Mouse (Mus musculus) olfactory bulb, adult 2 months (tissue): ENCODE measurements at regions not wholly inside any gene's neighbourhood (a gene's known extent, or its start where the extent isn't known, plus 50 kb on each side); places are given as distances from the start of the nearest gene placed in this dataset.

Source experiments
- CTCF ChIP-seq: fragments of 200-500 bp; IDR thresholded peaks from 2 replicates; pipeline ENCODE4 v1.5.1; 2012; ENCODE audit warnings: low read depth, mild to moderate bottlenecking, low read length, moderate library complexity; ENCODE audit not compliant: insufficient read depth
- POLR2A ChIP-seq: fragments of 200-500 bp; IDR thresholded peaks from 2 replicates; pipeline ENCODE4 v1.6.1; 2012; ENCODE audit warnings: mild to moderate bottlenecking, low read depth, low read length, moderate library complexity; ENCODE audit not compliant: insufficient read depth

DNA sequence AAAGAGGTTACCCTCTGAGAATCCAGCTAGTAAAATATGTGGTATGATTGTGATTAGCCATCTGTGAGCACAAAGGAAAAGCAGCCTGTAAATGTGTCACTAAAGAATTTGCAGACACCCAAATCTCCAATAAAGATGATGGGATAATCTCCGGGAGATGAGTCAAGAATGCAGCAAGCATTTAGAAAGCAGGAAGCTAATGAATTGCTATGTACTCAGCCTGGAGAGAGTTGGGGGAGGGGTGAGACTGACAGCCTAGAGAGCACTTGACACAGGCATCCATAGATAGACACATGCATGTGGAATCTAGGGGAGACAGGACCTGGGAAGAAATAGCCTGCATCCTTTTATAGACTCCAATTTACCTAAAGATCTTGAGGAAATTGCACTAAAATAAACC is 208.8 kb downstream of the Galc start:
- TF ChIP-seq POLR2A (no peak), CTCF (no peak)
